Mouse (Mus musculus): ENCODE data around the gene Ncdn.

Ncdn gene

DNA sequence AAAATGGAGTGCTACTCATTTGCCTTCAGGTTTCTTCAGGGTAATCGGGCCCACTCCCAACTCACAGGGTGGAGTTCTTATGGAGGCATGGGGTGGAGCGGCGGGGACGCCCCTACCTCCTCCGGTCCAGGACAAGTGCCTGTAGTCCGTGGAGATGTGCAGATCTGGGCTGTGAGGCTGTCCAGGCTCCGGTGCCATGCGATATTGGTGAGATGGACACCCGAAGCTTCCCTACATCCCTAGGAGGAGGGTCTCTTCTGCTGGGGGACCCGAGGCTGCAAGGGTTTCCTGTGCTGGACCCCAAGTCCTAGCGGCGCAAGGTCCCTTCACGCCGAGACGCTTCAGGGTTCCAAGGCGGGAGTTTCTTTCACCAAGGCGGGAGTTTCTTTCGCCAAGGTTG lies 21.1 kb downstream of the Ncdn start:
- DNase-seq (ENCODE audit: low spot score in 2 of 2), result no peak

DNA sequence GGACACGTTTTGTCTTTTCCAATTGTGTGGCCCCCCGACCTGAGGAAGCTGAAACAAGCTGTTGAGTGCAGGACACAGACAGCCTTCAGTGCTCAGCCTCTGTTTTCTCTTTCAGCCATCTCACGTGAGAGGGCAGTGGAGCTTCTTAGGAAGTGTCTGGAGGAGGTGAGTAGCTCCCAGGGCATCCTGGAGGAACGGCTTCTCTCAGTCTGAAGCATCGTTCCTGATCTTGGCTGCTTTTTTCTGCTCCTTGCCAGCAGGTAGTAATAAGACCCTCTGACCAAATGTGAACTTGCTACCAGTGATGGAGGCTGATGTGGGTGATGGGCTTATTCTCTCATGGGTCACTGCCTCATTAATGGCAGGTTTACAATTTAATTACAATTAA lies 45.8 kb downstream of the Ncdn start:
- no peak for DNase-seq (ENCODE audit: low spot score in 2 of 2)

- DNase-seq (ENCODE audit: low spot score in 2 of 2), result no peak
These were observed 46.4 kb downstream of the Ncdn start for GRCm38 (mm10) chr4:126706630-126707438.

- DNase-seq (ENCODE audit: low spot score in 2 of 2), result no peak
These were observed 56.3 kb downstream of the Ncdn start for GRCm38 (mm10) chr4:126696908-126697307.
